Mouse (Mus musculus) CH12.LX (cell line): ENCODE measurements around the gene Ddx23. TPM values are rescaled to one million over a fixed set of nuclear protein-coding genes. Genes with fewer than 3 reads are reported as not detected.

Experiments used
- DNase-seq: peaks from one replicate; pipeline ENCODE4 v3.0.0-alpha.2; 2013; ENCODE audit errors: extremely low read depth
- H3K27ac ChIP-seq: 2 replicates; pipeline ENCODE4 v1.5.1; 2012; ENCODE audit warnings: low read depth, mild to moderate bottlenecking, control low read depth, moderate library complexity; ENCODE audit not compliant: insufficient read depth
- H3K27me3 ChIP-seq: replicated peaks from 2 replicates; pipeline ENCODE3; 2012; ENCODE audit warnings: inconsistent platforms
- H3K36me3 ChIP-seq, 2 experiments: replicated peaks in 1 of 2; 2 replicates each; pipeline versions ENCODE3 to v1.6.1; 2012; ENCODE audit warnings: inconsistent platforms in 1 of 2, low read length in 1 of 2, mild to moderate bottlenecking in 1 of 2, mixed read lengths in 1 of 2, moderate library complexity in 1 of 2; ENCODE audit not compliant: control insufficient read depth in 1 of 2, insufficient read depth in 1 of 2
- H3K4me1 ChIP-seq, 2 experiments: 2 replicates each; pipeline ENCODE4 v1.6.1; 2012; ENCODE audit warnings: inconsistent platforms in 1 of 2, moderate library complexity in 1 of 2; ENCODE audit not compliant: insufficient read depth in 2 of 2, control insufficient read depth in 1 of 2
- H3K4me2 ChIP-seq: 2 replicates; pipeline ENCODE4 v1.6.1; 2012; ENCODE audit warnings: low read depth, mild to moderate bottlenecking, control low read depth; ENCODE audit not compliant: poor library complexity, insufficient read depth, severe bottlenecking
- H3K4me3 ChIP-seq, 3 experiments: fragments of 150-350 bp in 1 of 3; sonication (generic) in 1 of 3; replicated peaks in 1 of 3; 2 replicates each; pipeline versions ENCODE3 to v1.5.1; 2011 to 2012; ENCODE audit warnings: low read depth in 2 of 3, low read length in 2 of 3, mild to moderate bottlenecking in 2 of 3, moderate library complexity in 2 of 3, control low read depth in 1 of 3, improper control_type of control experiment in 1 of 3, inconsistent platforms in 1 of 3, mixed read lengths in 1 of 3; ENCODE audit not compliant: poor library complexity in 1 of 3
- H3K79me2 ChIP-seq: replicated peaks from 2 replicates; pipeline ENCODE4 v1.6.1; 2012; ENCODE audit warnings: mild to moderate bottlenecking, moderate library complexity; ENCODE audit not compliant: control insufficient read depth, poor library complexity, insufficient read depth, severe bottlenecking; ENCODE audit errors: extremely low read depth
- H3K9ac ChIP-seq: 2 replicates; pipeline ENCODE4 v1.6.1; 2012; ENCODE audit warnings: low read depth, mild to moderate bottlenecking, control low read depth, moderate library complexity; ENCODE audit not compliant: insufficient read depth
- H3K9me3 ChIP-seq: replicated peaks from 2 replicates; pipeline ENCODE3; 2012; ENCODE audit warnings: low read length, inconsistent platforms, mixed read lengths
- BHLHE40 ChIP-seq: IDR thresholded peaks from 2 replicates; pipeline ENCODE4 v1.6.1; 2011; ENCODE audit warnings: mild to moderate bottlenecking, low read depth, low read length, improper control_type of control experiment
- CHD1 ChIP-seq: IDR thresholded peaks from 2 replicates; pipeline ENCODE4 v1.6.1; 2012; ENCODE audit warnings: low read depth, low read length, improper control_type of control experiment, inconsistent platforms
- CHD2 ChIP-seq: IDR thresholded peaks from 2 replicates; pipeline ENCODE4 v1.6.1; 2011; ENCODE audit warnings: low read length, improper control_type of control experiment
- CTCF ChIP-seq, 2 experiments: IDR thresholded peaks in 1 of 2; conservative IDR thresholded peaks in 1 of 2; 2 replicates each; pipeline ENCODE4 v1.5.1; 2011 to 2012; ENCODE audit warnings: low read depth in 2 of 2, low read length in 2 of 2, improper control_type of control experiment in 1 of 2, inconsistent platforms in 1 of 2, mild to moderate bottlenecking in 1 of 2, moderate library complexity in 1 of 2
- E2F4 ChIP-seq: IDR thresholded peaks from 2 replicates; pipeline ENCODE4 v1.6.1; 2011; ENCODE audit warnings: low read depth, low read length, improper control_type of control experiment; ENCODE audit not compliant: insufficient replicate concordance
- ELF1 ChIP-seq: IDR thresholded peaks from 2 replicates; pipeline ENCODE4 v1.6.1; 2014; ENCODE audit warnings: low read depth, mild to moderate bottlenecking, inconsistent platforms, low read length, improper control_type of control experiment
- EP300 ChIP-seq: IDR thresholded peaks from 2 replicates; pipeline ENCODE4 v1.6.1; 2011; ENCODE audit warnings: low read length, improper control_type of control experiment
- ETS1 ChIP-seq: conservative IDR thresholded peaks from 2 replicates; pipeline ENCODE4 v1.6.1; 2012; ENCODE audit warnings: low read depth, mild to moderate bottlenecking, inconsistent platforms, low read length, improper control_type of control experiment, moderate library complexity
- GABPA ChIP-seq: IDR thresholded peaks from 2 replicates; pipeline ENCODE4 v1.6.1; 2012; ENCODE audit warnings: low read depth, low read length, improper control_type of control experiment, inconsistent platforms; ENCODE audit not compliant: insufficient replicate concordance
- HCFC1 ChIP-seq: IDR thresholded peaks from 2 replicates; pipeline ENCODE4 v1.6.1; 2012; ENCODE audit warnings: low read depth, mild to moderate bottlenecking, inconsistent platforms, low read length, improper control_type of control experiment
- IRF4 ChIP-seq: IDR thresholded peaks from 2 replicates; pipeline ENCODE4 v1.6.1; 2014; ENCODE audit warnings: low read depth, mild to moderate bottlenecking, inconsistent platforms, low read length, improper control_type of control experiment
- JUN ChIP-seq: IDR thresholded peaks from 2 replicates; pipeline ENCODE4 v1.6.1; 2011; ENCODE audit warnings: low read depth, mild to moderate bottlenecking, low read length, improper control_type of control experiment, moderate library complexity; ENCODE audit not compliant: insufficient read depth
- JUND ChIP-seq: conservative IDR thresholded peaks from 2 replicates; pipeline ENCODE4 v1.6.1; 2011; ENCODE audit warnings: low read depth, low read length, improper control_type of control experiment
- MAFK ChIP-seq: IDR thresholded peaks from 2 replicates; pipeline ENCODE4 v1.6.1; 2011; ENCODE audit warnings: low read length, improper control_type of control experiment; ENCODE audit not compliant: insufficient replicate concordance
- MAX ChIP-seq: IDR thresholded peaks from 2 replicates; pipeline ENCODE4 v1.6.1; 2011; ENCODE audit warnings: low read length, improper control_type of control experiment
- MAZ ChIP-seq: IDR thresholded peaks from 2 replicates; pipeline ENCODE4 v1.6.1; 2012; ENCODE audit warnings: low read depth, mild to moderate bottlenecking, inconsistent platforms, low read length, improper control_type of control experiment, moderate library complexity
- MEF2A ChIP-seq: IDR thresholded peaks from 2 replicates; pipeline ENCODE4 v1.6.1; 2014; ENCODE audit warnings: low read depth, mild to moderate bottlenecking, inconsistent platforms, low read length, improper control_type of control experiment, borderline replicate concordance
- MXI1 ChIP-seq: IDR thresholded peaks from 2 replicates; pipeline ENCODE4 v1.6.1; 2011; ENCODE audit warnings: mild to moderate bottlenecking, low read depth, low read length, improper control_type of control experiment
- MYC ChIP-seq: IDR thresholded peaks from 2 replicates; pipeline ENCODE4 v1.6.1; 2011; ENCODE audit warnings: low read depth, mild to moderate bottlenecking, improper control_type of control experiment, low read length
- NELFE ChIP-seq: IDR thresholded peaks from 2 replicates; pipeline ENCODE4 v1.6.1; 2011; ENCODE audit warnings: low read depth, low read length, improper control_type of control experiment
- PAX5 ChIP-seq: IDR thresholded peaks from 2 replicates; pipeline ENCODE4 v1.6.1; 2012; ENCODE audit warnings: low read length, inconsistent platforms, mixed read lengths
- POLR2A ChIP-seq: IDR thresholded peaks from 2 replicates; pipeline ENCODE4 v1.6.1; 2011; ENCODE audit warnings: low read depth, mild to moderate bottlenecking, improper control_type of control experiment, low read length
- RAD21 ChIP-seq: IDR thresholded peaks from 2 replicates; pipeline ENCODE4 v1.6.1; 2011; ENCODE audit warnings: low read depth, mild to moderate bottlenecking, low read length, improper control_type of control experiment, moderate library complexity
- RCOR1 ChIP-seq: conservative IDR thresholded peaks from 2 replicates; pipeline ENCODE4 v1.6.1; 2012; ENCODE audit warnings: low read depth, mild to moderate bottlenecking, inconsistent platforms, low read length, improper control_type of control experiment
- SIN3A ChIP-seq: IDR thresholded peaks from 2 replicates; pipeline ENCODE4 v1.6.1; 2012; ENCODE audit warnings: low read length, improper control_type of control experiment, inconsistent platforms
- SMC3 ChIP-seq: IDR thresholded peaks from 2 replicates; pipeline ENCODE4 v1.6.1; 2011; ENCODE audit warnings: low read depth, low read length, improper control_type of control experiment
- TBP ChIP-seq: conservative IDR thresholded peaks from 2 replicates; pipeline ENCODE4 v1.6.1; 2011; ENCODE audit warnings: low read depth, low read length, improper control_type of control experiment
- TCF12 ChIP-seq: IDR thresholded peaks from 2 replicates; pipeline ENCODE4 v1.6.1; 2014; ENCODE audit warnings: low read depth, mild to moderate bottlenecking, inconsistent platforms, low read length, improper control_type of control experiment
- UBTF ChIP-seq: IDR thresholded peaks from 2 replicates; pipeline ENCODE4 v1.6.1; 2012; ENCODE audit warnings: low read depth, mild to moderate bottlenecking, inconsistent platforms, low read length, improper control_type of control experiment, moderate library complexity
- USF1 ChIP-seq: IDR thresholded peaks from 2 replicates; pipeline ENCODE4 v1.6.1; 2014; ENCODE audit warnings: low read depth, mild to moderate bottlenecking, inconsistent platforms, low read length, improper control_type of control experiment
- USF2 ChIP-seq: conservative IDR thresholded peaks from 2 replicates; pipeline ENCODE4 v1.6.1; 2011; ENCODE audit warnings: low read depth, low read length, improper control_type of control experiment
- ZC3H11A ChIP-seq: IDR thresholded peaks from 2 replicates; pipeline ENCODE4 v1.6.1; 2012; ENCODE audit warnings: low read depth, mild to moderate bottlenecking, inconsistent platforms, low read length, improper control_type of control experiment
- ZKSCAN1 ChIP-seq: IDR thresholded peaks from 2 replicates; pipeline ENCODE4 v1.6.1; 2012; ENCODE audit warnings: low read depth, inconsistent platforms, low read length, improper control_type of control experiment, borderline replicate concordance
- ZMIZ1 ChIP-seq: IDR thresholded peaks from 2 replicates; pipeline ENCODE4 v1.6.1; 2012; ENCODE audit warnings: low read depth, mild to moderate bottlenecking, inconsistent platforms, low read length, improper control_type of control experiment
- ZNF384 ChIP-seq: IDR thresholded peaks from 2 replicates; pipeline ENCODE4 v1.6.1; 2012; ENCODE audit warnings: low read depth, low read length, improper control_type of control experiment, inconsistent platforms
- dilution Hi-C: fragments of 300-500 bp; cut with MboI; formaldehyde crosslinking; loops from 2 replicates; pipeline ENCODE4 v1.14.3; 2020; ENCODE audit warnings: low sequenced_read_pairs; ENCODE audit not compliant: extremely low pct_unique_long_range_greater_than_20kb, extremely low pct_ligation_motif_present
- in situ Hi-C: fragments of 300-500 bp; cut with MboI; formaldehyde crosslinking; loops from 3 replicates; pipeline ENCODE4 v1.14.3; 2019; ENCODE audit warnings: low sequenced_read_pairs, low pct_ligation_motif_present, low pct_unique_long_range_greater_than_20kb, mixed read lengths
- polyA plus RNA-seq: library from polyadenylated mRNA; unstranded; fragments of >175 nt; gene quantifications from 2 replicates; pipeline ENCODE4 v1.2.1, GENCODE M21; 2012; ENCODE audit warnings: low read depth; ENCODE audit not compliant: insufficient read length
- total RNA-seq, 2 experiments: library from RNA; depleted of rRNA; stranded (reverse); fragments of 300-350 nt in 1 of 2; fragments of >200 nt in 1 of 2; gene quantifications; 2 replicates each; pipeline ENCODE4 v1.2.3; 2012 to 2014

The Ddx23 gene
- total and polyA plus RNA-seq, 3 experiments = 58.5 to 148 (median 103) TPM

- no peak for TF ChIP-seq USF2
These were observed at the start of gene Ddx23 (continued) for GRCm38 (mm10) chr15:98662567-98663545.

- no peak overlapping the region for H3K27ac ChIP-seq
- in situ Hi-C loops (no loop called here), dilution Hi-C loops (no loop called here)
- H3K9ac ChIP-seq = no peak overlapping the region
- no peaks in the 10 kb centered on the region for H3K79me2 ChIP-seq
- H3K4me1 ChIP-seq = peaks cover 0 to 11% of the 10 kb centered on the region in 2 experiments; a peak in 1 of 4 replicates
- no peak overlapping the region for H3K4me2 ChIP-seq
- H3K9me3 ChIP-seq = no peaks in the 10 kb centered on the region
- DNase-seq = peak; percentile 83
- no peak overlapping the region for H3K4me3 ChIP-seq
- H3K27me3 ChIP-seq = peaks cover 41% of the 10 kb centered on the region
- H3K36me3 ChIP-seq = no peaks in the 10 kb centered on the region
- TF ChIP-seq ZMIZ1 = no peak
- peak; percentile 35 for TF ChIP-seq ZC3H11A
- TF ChIP-seq GABPA = no peak
- no peak for TF ChIP-seq IRF4
- TF ChIP-seq USF2 = no peak
- TF ChIP-seq PAX5 = no peak
- TF ChIP-seq ELF1 = no peak
- TF ChIP-seq JUN = no peak
- TF ChIP-seq MAX = peak; percentile 39; the same call in 1 of the 2 replicates
- TF ChIP-seq E2F4 = no peak
- TF ChIP-seq POLR2A = no peak
- TF ChIP-seq ZNF384 = no peak
- TF ChIP-seq MEF2A = 0 out of 2 replicates have a peak, but pooled peaks have one; percentile 18
- no peak for TF ChIP-seq RCOR1
- no peak for TF ChIP-seq USF1
- no peak for TF ChIP-seq MAFK
- TF ChIP-seq CTCF (conservative IDR thresholded peaks at IDR 0.05 in 1 of 2, IDR thresholded peaks at IDR 0.05 in 1 of 2; ENCODE audit: low read depth in 2 of 2, low read length in 2 of 2) = peak; percentile 94 to 99
- no peak for TF ChIP-seq EP300
- peak; percentile 16; the same call in 1 of the 2 replicates for TF ChIP-seq BHLHE40
- TF ChIP-seq MAZ = no peak
- no peak for TF ChIP-seq ETS1
- peak; percentile 60; the same call in 1 of the 2 replicates for TF ChIP-seq NELFE
- TF ChIP-seq RAD21 = peak; percentile 60
- TF ChIP-seq SIN3A = 0 out of 2 replicates have a peak, but pooled peaks have one; percentile 24
- TF ChIP-seq ZKSCAN1 = no peak
- TF ChIP-seq TBP = no peak
- 0 out of 2 replicates have a peak, but pooled peaks have one; percentile 40 for TF ChIP-seq CHD2
- TF ChIP-seq TCF12 = 0 out of 2 replicates have a peak, but pooled peaks have one; percentile 26
- TF ChIP-seq HCFC1 = peak; percentile 24; the same call in 1 of the 2 replicates
- TF ChIP-seq UBTF = no peak
- 0 out of 2 replicates have a peak, but pooled peaks have one; percentile 30 for TF ChIP-seq MXI1
- TF ChIP-seq CHD1 = no peak
- TF ChIP-seq SMC3 = peak; percentile 87
- no peak for TF ChIP-seq JUND
- TF ChIP-seq MYC = peak; percentile 74; the same call in 1 of the 2 replicates
These were observed 47.7 kb upstream of the Ddx23 start for GRCm38 (mm10) chr15:98710442-98710841.
